Mouse (Mus musculus) thymus, adult 2 months (tissue): ENCODE results near the gene Xrcc1.

ENCODE experiments used
- CTCF ChIP-seq: fragments of 200-500 bp; IDR thresholded peaks from 2 replicates; pipeline ENCODE4 v1.5.1; 2012; ENCODE audit warnings: mild to moderate bottlenecking, control low read depth, low read length, moderate library complexity, borderline replicate concordance; ENCODE audit not compliant: control insufficient read depth, poor library complexity, insufficient read depth; ENCODE audit errors: extremely low read depth
- POLR2A ChIP-seq: fragments of 200-500 bp; IDR thresholded peaks from 2 replicates; pipeline ENCODE4 v1.6.1; 2012; ENCODE audit warnings: mild to moderate bottlenecking, low read length, control low read depth, moderate library complexity; ENCODE audit not compliant: control insufficient read depth, poor library complexity, insufficient read depth; ENCODE audit errors: extremely low read depth

DNA sequence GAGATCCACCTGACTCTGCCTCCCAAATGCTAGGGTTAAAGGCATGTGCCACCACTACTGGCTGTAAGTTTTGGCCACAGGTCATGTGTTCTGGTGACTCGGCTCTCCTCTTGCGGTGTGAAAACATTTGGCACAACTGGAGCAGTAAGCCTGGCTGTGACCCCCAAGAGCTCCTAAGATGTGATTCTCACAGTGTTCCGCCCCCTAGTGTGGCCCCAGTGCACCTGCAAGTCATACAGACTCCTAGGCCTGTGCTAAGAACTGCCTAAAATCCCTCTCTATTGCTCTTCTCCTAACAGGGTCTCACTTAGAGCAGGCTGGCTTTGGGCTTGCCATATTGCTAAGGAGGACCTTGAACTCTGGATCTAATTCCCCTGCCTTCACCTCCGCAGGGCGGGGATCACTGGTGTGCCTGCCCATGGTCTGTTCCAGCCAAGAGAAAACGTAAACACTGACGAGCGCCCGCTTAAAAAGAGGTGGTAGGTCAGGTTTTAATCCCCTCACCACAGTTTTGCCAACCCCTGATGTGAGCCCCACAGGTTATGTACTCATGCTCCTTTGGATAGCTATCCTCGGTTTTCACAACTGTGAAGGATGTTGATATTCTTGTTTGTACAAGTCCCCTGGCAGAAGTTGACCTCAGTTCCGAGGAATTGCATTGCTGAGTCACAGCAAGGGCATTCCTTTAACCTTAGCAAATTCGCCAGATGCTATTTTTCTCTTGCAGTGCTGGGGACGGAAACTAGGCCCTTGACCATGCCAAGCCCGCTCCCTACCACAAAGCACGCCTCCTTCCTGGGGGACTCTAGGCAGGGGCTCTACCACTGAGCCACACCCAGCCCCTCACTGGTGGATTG lies 53.4 kb downstream of the Xrcc1 start:
- no peak for TF ChIP-seq POLR2A
- TF ChIP-seq CTCF, result 0 out of 2 replicates have a peak, but pooled peaks have one; percentile 11
